Mouse (Mus musculus) left cerebral cortex, postnatal 4 days (tissue): ENCODE data around the gene Pcbp2. TPM values are rescaled to one million over a fixed set of nuclear protein-coding genes. Genes with fewer than 3 reads are reported as not detected.

Experiments used
- DNase-seq: peaks from one replicate; pipeline ENCODE4 v3.0.0-alpha.2; 2022
- intact Hi-C: fragments of 180-260 bp; cut with DNase I; formaldehyde crosslinking; loops from one replicate; pipeline ENCODE4 v1.15.1; 2025
- total RNA-seq, 2 experiments: library from RNA; stranded (reverse); gene quantifications; 2 replicates each; pipeline ENCODE4 v1.2.3; 2021

The Pcbp2 gene
- total RNA-seq, 2 experiments from 2014 or later: 546 to 548 TPM

DNA sequence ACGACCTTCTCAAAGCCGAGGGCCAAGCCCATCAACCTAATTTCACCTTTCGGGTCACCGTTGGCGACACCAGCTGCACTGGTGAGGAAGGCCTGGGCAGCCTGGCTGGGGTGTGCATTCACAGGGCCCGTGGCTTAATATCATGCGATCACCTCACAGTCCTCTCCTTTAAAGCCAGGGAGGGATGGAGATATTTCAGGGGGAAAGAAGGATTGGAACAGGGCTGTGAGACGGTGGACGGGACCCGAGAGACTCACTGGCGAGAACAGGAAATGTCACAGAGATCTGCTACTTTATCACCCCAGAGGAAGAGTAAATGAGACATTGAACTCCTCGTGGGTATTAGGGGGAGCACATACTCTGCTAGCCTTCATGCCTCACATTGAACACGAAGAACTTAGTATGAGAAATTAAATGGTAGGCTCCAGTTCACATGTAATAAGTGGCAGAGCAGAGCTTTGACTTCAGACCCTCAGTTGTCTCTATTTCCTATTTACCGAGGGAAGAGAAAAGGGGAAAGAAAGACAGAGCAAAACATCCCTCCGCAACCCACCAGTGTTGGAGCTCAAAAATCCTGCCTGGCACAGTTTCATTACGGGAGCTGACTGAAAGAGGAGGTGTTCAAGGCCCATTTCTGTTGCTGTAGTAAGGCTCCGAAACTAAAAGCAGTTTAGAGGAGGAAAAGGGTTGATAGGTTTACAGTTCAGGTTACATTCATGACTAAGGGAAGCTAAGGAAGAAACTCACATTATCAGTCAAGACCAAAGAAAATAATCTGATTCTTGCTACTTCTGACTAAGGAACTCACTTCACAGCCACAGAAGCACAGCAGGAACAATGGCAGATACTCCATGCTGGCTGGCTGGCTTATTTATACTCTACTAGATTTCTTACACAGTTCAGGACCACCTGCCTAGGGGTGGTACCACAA lies 49.1 kb downstream of the Pcbp2 start:
- intact Hi-C loops: no loop called here
- DNase-seq: no peak

- DNase-seq: no peak
- intact Hi-C loops: no loop called here
These were observed 50.1 kb downstream of the Pcbp2 start for GRCm38 (mm10) chr15:102520416-102520815.

- DNase-seq: no peak
- intact Hi-C loops: no loop called here
These were observed 51.1 kb downstream of the Pcbp2 start for GRCm38 (mm10) chr15:102521480-102521879.

- intact Hi-C loops: no loop called here
- peak; percentile 79 for DNase-seq
These were observed 54.6 kb downstream of the Pcbp2 start, which contains the start of gene Npff for GRCm38 (mm10) chr15:102524892-102525485. Gene Npff, minus strand, starts transcription at chr15:102524942.

DNA sequence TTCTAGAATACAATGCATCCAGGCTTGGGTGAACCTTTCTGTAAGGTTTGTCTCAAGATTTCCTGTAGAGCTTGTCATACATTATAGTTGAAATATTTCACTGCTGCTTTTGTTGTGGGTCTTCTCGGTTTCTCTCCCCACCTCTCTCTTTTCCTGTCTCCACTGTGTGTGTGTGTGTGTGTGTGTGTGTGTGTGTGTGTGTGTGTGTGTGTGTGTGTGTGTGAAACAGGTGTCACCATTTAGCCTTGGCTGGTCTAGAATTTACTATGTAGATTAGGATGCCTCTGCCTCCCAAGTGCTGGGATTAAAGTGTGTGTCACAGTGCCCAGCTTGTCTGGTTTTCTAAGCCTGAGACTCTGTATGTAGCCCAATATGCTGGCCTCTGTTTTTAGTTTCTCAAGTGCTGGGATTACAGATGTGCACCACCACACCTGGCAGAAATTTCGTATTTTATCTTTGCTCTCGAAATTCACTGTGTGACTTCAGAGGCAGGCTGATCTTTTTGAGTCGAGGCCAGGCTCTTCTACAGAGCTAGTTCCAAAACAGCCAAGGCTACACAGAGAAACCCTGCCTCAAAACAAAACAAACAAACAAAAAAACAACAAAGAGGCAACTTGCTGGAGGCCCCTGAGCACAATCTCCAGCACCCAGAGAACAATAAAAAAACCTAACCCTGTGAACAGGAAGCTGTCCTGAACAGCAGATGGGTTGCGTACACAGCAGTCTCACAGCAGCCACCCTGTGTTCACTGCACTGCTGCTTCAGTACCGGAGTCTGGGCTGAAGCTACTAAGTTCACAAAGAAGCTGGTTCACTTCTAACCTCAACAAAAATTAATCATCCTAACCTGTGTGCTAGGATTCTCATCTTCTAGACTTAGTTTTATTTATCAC lies 56.0 kb downstream of the Pcbp2 start:
- intact Hi-C loops: no loop called here

DNA sequence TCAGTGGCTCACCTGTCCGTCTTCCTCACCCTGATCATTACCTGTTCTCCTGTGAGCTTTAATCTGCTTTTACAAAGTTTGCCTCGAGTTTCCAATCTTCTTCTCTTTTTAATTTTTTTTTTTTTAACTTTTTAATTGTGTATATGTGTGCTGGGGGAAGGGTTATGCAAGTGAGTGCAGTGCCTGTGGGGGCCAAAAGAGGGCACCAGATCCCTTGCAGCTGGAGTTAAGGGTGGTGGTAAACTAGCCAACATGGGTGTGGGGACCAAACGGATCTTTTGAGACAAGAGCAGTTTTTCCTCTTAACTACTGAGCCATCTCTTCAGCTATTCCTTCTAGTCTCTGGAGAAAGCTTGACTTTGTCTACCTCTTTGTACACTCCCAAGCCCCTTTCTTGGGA lies 57.6 kb downstream of the Pcbp2 start:
- intact Hi-C loops: no loop called here
- DNase-seq: no peak

More for the DNA sequence above, 56.0 kb downstream of the Pcbp2 start:
- DNase-seq: no peak

DNA sequence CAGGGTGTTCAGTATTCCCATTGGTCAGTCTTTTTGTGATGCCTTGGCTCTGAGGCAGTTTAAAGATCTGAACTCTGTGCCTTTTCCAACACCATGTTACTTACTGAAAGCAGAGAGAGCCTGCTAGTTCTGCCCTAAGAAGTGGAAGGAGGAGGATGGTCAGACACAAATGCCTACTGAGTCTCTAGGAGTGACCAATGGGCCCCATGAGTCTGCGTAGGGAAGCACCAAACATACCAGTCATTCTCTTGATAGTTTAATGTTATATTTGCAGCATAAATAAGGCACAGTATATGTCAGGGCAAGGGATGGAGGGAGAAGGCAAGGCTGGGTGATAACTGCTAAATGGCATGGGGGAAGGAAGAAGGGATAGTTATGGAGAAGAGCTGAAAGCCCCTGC lies 58.1 kb downstream of the Pcbp2 start:
- DNase-seq: no peak
- intact Hi-C loops: no loop called here

DNA sequence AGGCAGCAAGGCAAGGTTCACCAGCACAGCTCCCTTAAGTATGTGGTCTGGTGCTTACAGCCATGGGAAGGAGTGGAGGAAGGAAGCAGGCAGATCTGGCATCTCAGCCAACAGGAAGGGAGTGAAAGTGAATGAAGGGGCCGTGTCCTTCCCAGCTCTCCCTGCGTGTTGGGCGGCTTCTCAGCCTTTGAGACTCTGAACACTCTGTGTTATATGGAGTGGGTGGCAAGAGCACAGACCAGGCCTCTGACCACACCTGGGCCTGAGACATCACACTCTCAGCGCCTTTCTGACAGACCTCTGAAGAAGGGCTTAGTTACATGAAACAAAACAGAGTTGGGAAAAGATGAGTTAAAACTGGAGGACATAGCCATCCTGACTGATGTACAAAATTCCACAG lies 60.2 kb downstream of the Pcbp2 start:
- no peak for DNase-seq
- intact Hi-C loops: no loop called here

DNA sequence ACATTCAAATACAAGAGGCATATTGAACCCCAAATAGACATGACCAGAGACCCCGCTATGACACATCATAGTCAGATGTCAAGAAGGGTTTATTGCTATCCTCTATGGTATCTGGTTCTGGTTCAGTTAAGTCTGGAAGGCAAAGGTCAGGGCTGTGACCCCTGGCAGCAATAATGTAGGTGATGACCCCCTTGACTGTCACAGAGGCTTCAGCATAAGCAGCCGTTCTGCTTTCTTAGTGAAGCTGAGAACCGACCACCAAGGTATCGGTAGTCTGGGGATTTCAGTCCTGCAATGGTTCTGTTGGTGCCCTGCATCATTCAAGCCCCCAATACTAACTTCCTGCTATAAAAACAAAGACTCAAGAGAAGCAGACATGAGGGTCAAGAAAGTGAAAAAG lies 61.2 kb downstream of the Pcbp2 start:
- intact Hi-C loops: no loop called here
- no peak for DNase-seq

- intact Hi-C loops: no loop called here
- DNase-seq: no peak
These were observed 62.0 kb downstream of the Pcbp2 start for GRCm38 (mm10) chr15:102532106-102532900.

DNA sequence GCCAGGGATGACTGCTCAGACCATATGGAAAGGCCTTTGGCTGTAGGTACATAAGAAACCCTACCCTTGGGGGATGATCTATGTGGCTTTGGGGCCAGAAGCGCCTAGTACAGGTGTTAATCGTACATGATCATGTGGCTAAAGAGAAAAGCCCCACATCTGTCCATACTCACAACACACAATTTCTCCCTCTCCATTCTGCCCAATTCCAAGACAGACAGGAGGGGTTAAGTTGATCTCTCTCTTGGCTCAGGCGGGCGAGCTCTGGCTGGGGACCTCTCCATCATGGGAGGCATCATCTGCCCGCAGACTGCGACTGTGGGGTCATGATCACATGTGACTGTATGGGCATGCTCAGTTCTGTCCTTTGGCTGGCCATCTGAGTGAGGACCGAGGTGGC lies 63.6 kb downstream of the Pcbp2 start:
- intact Hi-C loops: no loop called here
- DNase-seq: no peak

- peak; percentile 46 for DNase-seq
- intact Hi-C loops: no loop called here
These were observed 74.5 kb downstream of the Pcbp2 start for GRCm38 (mm10) chr15:102544801-102545200.

- DNase-seq: no peak
- intact Hi-C loops: no loop called here
These were observed 75.9 kb downstream of the Pcbp2 start for GRCm38 (mm10) chr15:102546246-102546645.

GRCm38 (mm10) chr15:102546677-102547427 lies 76.5 kb downstream of the Pcbp2 start:
- peak; percentile 96 for DNase-seq
- intact Hi-C loops: no loop called here

GRCm38 (mm10) chr15:102547478-102547877 lies 77.1 kb downstream of the Pcbp2 start:
- intact Hi-C loops: no loop called here
- DNase-seq: peak; percentile 92
